Mouse (Mus musculus) C2C12 (cell line): ENCODE data around the gene Gm4450.

ENCODE experiments used
- CEBPB ChIP-seq: IDR thresholded peaks from one replicate; pipeline ENCODE4 v1.6.1; 2011; ENCODE audit warnings: low read depth, mild to moderate bottlenecking, control low read depth, moderate library complexity
- CTCF ChIP-seq: IDR thresholded peaks from one replicate; pipeline ENCODE4 v1.5.1; 2011; ENCODE audit not compliant: control insufficient read depth, insufficient read depth, insufficient read length
- FOSL1 ChIP-seq: IDR thresholded peaks from one replicate; pipeline ENCODE4 v1.8.0; 2011; ENCODE audit warnings: mild to moderate bottlenecking, low read length; ENCODE audit not compliant: poor library complexity, insufficient read depth, severe bottlenecking
- MAX ChIP-seq: IDR thresholded peaks from one replicate; pipeline ENCODE4 v1.6.1; 2011; ENCODE audit warnings: mild to moderate bottlenecking, control low read depth
- USF1 ChIP-seq: IDR thresholded peaks from one replicate; pipeline ENCODE4 v1.6.1; 2011; ENCODE audit warnings: low read depth, mild to moderate bottlenecking, control low read depth, moderate library complexity

- TF ChIP-seq USF1 (no peak), CTCF (no peak), CEBPB (no peak), MAX (no peak), FOSL1 (no peak)
Measured at GRCm38 (mm10) chr3:98413733-98414132, 43.2 kb downstream of the Gm4450 start.
